13 mouse cellular contexts compared by ENCODE assay signal in genomic region chr12:84407259-84407658, GRCm38 (mm10). TPM values are rescaled to one million over a fixed set of nuclear protein-coding genes. Genes with fewer than 3 reads are reported as not detected.
DNase-seq lines count a peak whose midpoint lies in the region; ATAC-seq and TF ChIP-seq lines count a peak whose summit lies in the region.
"Had no signal": no experiment of that assay in that cellular context is flagged by ENCODE, and none has a peak within 500 bp of the region (broad histone marks: within the 10 kb centered on the region; RNA-seq: fewer than 3 reads in every experiment).

No protein-coding gene starts in this region.

- no peak overlapping the region for H3K4me3 ChIP-seq in heart, postnatal 0 days (ENCODE audit: low read depth, low read length)
- H3K4me3 ChIP-seq in lung, postnatal 0 days (ENCODE audit: low read depth, low read length) = no peak overlapping the region

- H3K9me3 ChIP-seq in heart, postnatal 0 days (replicated peaks; ENCODE audit: control insufficient read depth, low read length) = no peaks in the 10 kb centered on the region
- no peaks in the 10 kb centered on the region for H3K9me3 ChIP-seq in lung, postnatal 0 days (ENCODE audit: low read length)
- H3K9me3 ChIP-seq: midbrain, embryonic 10.5 days had no signal

- ATAC-seq in heart, postnatal 0 days (ENCODE audit: insufficient read depth, low read depth) = no peak
- ATAC-seq in lung, postnatal 0 days = no peak
- no peak for ATAC-seq in cerebellum, adult (ENCODE audit: insufficient number of reproducible peaks, low FRiP score, low TSS enrichment)
- ATAC-seq: forebrain, embryonic 14.5 days had no signal

- intact Hi-C loops in heart, postnatal 25 days (cut with DNase I) = no loop called here

- no peaks in the 10 kb centered on the region for H3K36me3 ChIP-seq in heart, postnatal 0 days (replicated peaks; ENCODE audit: control insufficient read depth, insufficient read depth, low read length)
- no peaks in the 10 kb centered on the region for H3K36me3 ChIP-seq in lung, postnatal 0 days (ENCODE audit: insufficient read depth, low read length)
- H3K36me3 ChIP-seq: midbrain, embryonic 10.5 days had no signal

- no peak overlapping the region for H3K27ac ChIP-seq in heart, postnatal 0 days (ENCODE audit: low read depth)
- H3K27ac ChIP-seq in lung, postnatal 0 days (ENCODE audit: low read length) = no peak overlapping the region
- H3K27ac ChIP-seq: midbrain, embryonic 10.5 days had no signal

- TF ChIP-seq CTCF in heart, postnatal 0 days (IDR thresholded peaks at IDR 0.05; ENCODE audit: low read depth) = peak; percentile 16; the same call in 1 of the 2 replicates
- TF ChIP-seq CTCF in lung, postnatal 0 days (IDR thresholded peaks at IDR 0.05) = peak; percentile 26; the same call in 1 of the 2 replicates

- no peak for TF ChIP-seq EP300 in heart, postnatal 0 days (IDR thresholded peaks at IDR 0.05; ENCODE audit: low read depth)
- TF ChIP-seq EP300 in lung, postnatal 0 days (IDR thresholded peaks at IDR 0.05) = no peak

- no peaks in the 10 kb centered on the region for H3K27me3 ChIP-seq in heart, postnatal 0 days (ENCODE audit: control insufficient read depth, insufficient read depth, low read length)
- no peaks in the 10 kb centered on the region for H3K27me3 ChIP-seq in lung, postnatal 0 days (replicated peaks; ENCODE audit: insufficient read depth, low read length)

- WGBS in heart, postnatal 0 days = 66% methylated on average over 4 of the region's 4 CpGs
- 61% methylated on average over 4 of the region's 4 CpGs for WGBS in lung, postnatal 0 days

- H3K4me1 ChIP-seq in heart, postnatal 0 days (ENCODE audit: control insufficient read depth, insufficient read depth) = no peaks in the 10 kb centered on the region
- no peaks in the 10 kb centered on the region for H3K4me1 ChIP-seq in lung, postnatal 0 days (ENCODE audit: insufficient read depth, low read depth, low read length)

- no peak overlapping the region for H3K9ac ChIP-seq in heart, postnatal 0 days (replicated peaks; ENCODE audit: low read depth, low read length)
- H3K9ac ChIP-seq in lung, postnatal 0 days (replicated peaks; ENCODE audit: low read depth) = no peak overlapping the region

- DNase-seq in heart, postnatal 0 days (ENCODE audit: low spot score) = no peak
- no peak for DNase-seq in heart, postnatal 25 days (ENCODE audit: low spot score)
- no peak for DNase-seq in lung, postnatal 0 days (ENCODE audit: low spot score)
- no peak for DNase-seq in lung, postnatal 14 days
- peak; percentile 58 for DNase-seq in ES-CJ7 (ENCODE audit: low read depth, low spot score)
- peak; percentile 37 for DNase-seq in induced T-regulatory cell, adult 2 months (ENCODE audit: low read depth)
- no peak for DNase-seq in gastrocnemius, adult 18-20 months (ENCODE audit: low spot score)
- DNase-seq: adrenal gland, adult 8-10 months; layer of hippocampus, adult 9-11 months had no signal

- H3K4me2 ChIP-seq in heart, postnatal 0 days (ENCODE audit: low read depth, low read length) = no peak overlapping the region
- no peak overlapping the region for H3K4me2 ChIP-seq in lung, postnatal 0 days (replicated peaks; ENCODE audit: low read depth, low read length)

RNA-seq across cellular contexts. Expression of gene Entpd5, which starts 1.6 kb away (rescaled TPM):
- total RNA-seq in heart, postnatal 0 days (2014; rRNA removed; ENCODE audit: low replicate concordance) = 37.6 and 59.8 TPM in 2 replicates
- polyA plus RNA-seq in heart, postnatal 0 days (2015; fragmentation: Nextera tagmentation; extraction: Ambion mirVana) = 37.5 and 40.5 TPM in 2 replicates
- 10 to 100 TPM; 58.1 to 59.2 TPM for total RNA-seq in heart, postnatal 25 days (2021)
- 10.8 TPM in 2 replicates for polyA plus RNA-seq in lung, postnatal 0 days (2015; fragmentation: Nextera tagmentation; extraction: Ambion mirVana)
- total RNA-seq in gastrocnemius, adult 18-20 months (2021) = 10 to 100 TPM; 15.3 to 16.5 TPM

RNA-seq across cellular contexts. Expression of gene Bbof1, which starts 1.6 kb away (rescaled TPM):
- 0.04 TPM in 1 of 2 replicates, not detected in the other for total RNA-seq in heart, postnatal 0 days (2014; rRNA removed; ENCODE audit: low replicate concordance)
- 1.3 and 2.3 TPM in 2 replicates for polyA plus RNA-seq in heart, postnatal 0 days (2015; fragmentation: Nextera tagmentation; extraction: Ambion mirVana)
- total RNA-seq in heart, postnatal 25 days (2021) = 1 to 10 TPM; 1.3 to 3.0 TPM
- polyA plus RNA-seq in lung, postnatal 0 days (2015; fragmentation: Nextera tagmentation; extraction: Ambion mirVana) = 2.8 TPM in 2 replicates
- total RNA-seq in gastrocnemius, adult 18-20 months (2021) = 1 to 10 TPM; 2.1 to 2.9 TPM
- polyA plus RNA-seq: liver, adult 2 months had no signal

RNA-seq across cellular contexts. Expression of gene Rnf113a2, which starts 9.7 kb away (rescaled TPM):
- total RNA-seq in heart, postnatal 0 days (2014; rRNA removed; ENCODE audit: low replicate concordance) = 9.4 and 14.1 TPM in 2 replicates
- 20.9 and 22.1 TPM in 2 replicates for polyA plus RNA-seq in heart, postnatal 0 days (2015; fragmentation: Nextera tagmentation; extraction: Ambion mirVana)
- 1 to 10 TPM; 8.4 to 8.5 TPM for total RNA-seq in heart, postnatal 25 days (2021)
- 22.9 and 23.0 TPM in 2 replicates for polyA plus RNA-seq in lung, postnatal 0 days (2015; fragmentation: Nextera tagmentation; extraction: Ambion mirVana)
- 10 to 100 TPM; 11.7 to 12.5 TPM for total RNA-seq in gastrocnemius, adult 18-20 months (2021)

RNA-seq across cellular contexts. Expression of gene Aldh6a1, which starts 43.5 kb away (rescaled TPM):
- 80.0 and 80.1 TPM in 2 replicates for total RNA-seq in heart, postnatal 0 days (2014; rRNA removed; ENCODE audit: low replicate concordance)
- polyA plus RNA-seq in heart, postnatal 0 days (2015; fragmentation: Nextera tagmentation; extraction: Ambion mirVana) = 71.9 and 74.9 TPM in 2 replicates
- total RNA-seq in heart, postnatal 25 days (2021) = 100 to 1,000 TPM; 178 to 183 TPM
- 52.1 and 67.5 TPM in 2 replicates for polyA plus RNA-seq in lung, postnatal 0 days (2015; fragmentation: Nextera tagmentation; extraction: Ambion mirVana)
- total RNA-seq in gastrocnemius, adult 18-20 months (2021) = 100 to 1,000 TPM; 117 to 121 TPM

RNA-seq across cellular contexts. Expression of gene Lin52, which starts 44.0 kb away (rescaled TPM):
- total RNA-seq in heart, postnatal 0 days (2014; rRNA removed; ENCODE audit: low replicate concordance) = 11.1 and 23.7 TPM in 2 replicates
- 12.4 and 14.3 TPM in 2 replicates for polyA plus RNA-seq in heart, postnatal 0 days (2015; fragmentation: Nextera tagmentation; extraction: Ambion mirVana)
- 10 to 100 TPM; 10.2 to 12.2 TPM for total RNA-seq in heart, postnatal 25 days (2021)
- 18.2 and 18.5 TPM in 2 replicates for polyA plus RNA-seq in lung, postnatal 0 days (2015; fragmentation: Nextera tagmentation; extraction: Ambion mirVana)
- 1 to 10 TPM; 7.4 to 9.2 TPM for total RNA-seq in gastrocnemius, adult 18-20 months (2021)

Comparison
In these comparisons a context has a peak if more than half of its experiments do, and no peak if none do; other contexts are left out.
1. DNase-seq: peak in ES-CJ7 (single experiment) and induced T-regulatory cell, adult 2 months (single experiment); none in heart, postnatal 0 days (single experiment), heart, postnatal 25 days (single experiment), lung, postnatal 0 days (single experiment), lung, postnatal 14 days (single experiment) and gastrocnemius, adult 18-20 months (single experiment).